Mouse (Mus musculus) urinary bladder, postnatal 10 days (tissue): ENCODE results near the gene Gadd45g.

Experiments
- DNase-seq: peaks from one replicate; pipeline ENCODE4 v3.0.0; 2022; ENCODE audit warnings: low spot score

The Gadd45g gene

GRCm38 (mm10) chr13:51886085-51886484 lies 39.6 kb downstream of the Gadd45g start:
- no peak for DNase-seq

GRCm38 (mm10) chr13:51886723-51887122 lies 40.2 kb downstream of the Gadd45g start:
- no peak for DNase-seq

- no peak for DNase-seq
Measured at GRCm38 (mm10) chr13:51888426-51888825, 41.9 kb downstream of the Gadd45g start.

- no peak for DNase-seq
Measured at GRCm38 (mm10) chr13:51891825-51892532, 45.5 kb downstream of the Gadd45g start.

- no peak for DNase-seq
Measured at GRCm38 (mm10) chr13:51897579-51897978, 51.1 kb downstream of the Gadd45g start.
